Mouse (Mus musculus): ENCODE results near the gene 4931428L18Rik. TPM values are rescaled to one million over a fixed set of nuclear protein-coding genes. Genes with fewer than 3 reads are reported as not detected.

4931428L18Rik gene
- not detected in 2 replicates for polyA plus RNA-seq (2014; fragmentation: Nextera tagmentation; extraction: Ambion mirVana)

GRCm38 (mm10) chr1:31222564-31222963 is at the start of gene 4931428L18Rik, which contains the start of gene Pih1d3:
4931428L18Rik (minus strand) TSS chr1:31222684.
Pih1d3 (plus strand) TSS chr1:31222838.
- no peak within 1 kb of the TSS for H3K4me3 ChIP-seq (ENCODE audit: low read depth, low read length)
- H3K27me3 ChIP-seq (ENCODE audit: control insufficient read depth, insufficient read depth, low read length) = no peaks in the 10 kb centered on the region
- ATAC-seq (ENCODE audit: insufficient read depth, low FRiP score, low TSS enrichment) (no peak), DNase-seq (ENCODE audit: low spot score) (no peak)
- no peak within 1 kb of the TSS for H3K4me2 ChIP-seq (ENCODE audit: low read depth)
- no peak within 1 kb of the TSS for H3K9ac ChIP-seq (ENCODE audit: low read length)
- no peaks in the 10 kb centered on the region for H3K36me3 ChIP-seq (ENCODE audit: control insufficient read depth, insufficient read depth, low read length)
- H3K4me1 ChIP-seq (ENCODE audit: control insufficient read depth, insufficient read depth, low read length) = no peaks in the 10 kb centered on the region
- 85% methylated on average over 7 of the region's 7 CpGs for WGBS
- no peaks in the 10 kb centered on the region for H3K9me3 ChIP-seq (ENCODE audit: control insufficient read depth, low read length)
- no peak within 1 kb of the TSS for H3K27ac ChIP-seq (ENCODE audit: low read depth, low read length)

- Histone ChIP-seq H3K27ac (ENCODE audit: low read depth, low read length) (no peak overlapping the region), H3K4me1 (ENCODE audit: control insufficient read depth, insufficient read depth, low read length) (no peaks in the 10 kb centered on the region), H3K36me3 (ENCODE audit: control insufficient read depth, insufficient read depth, low read length) (no peaks in the 10 kb centered on the region), H3K27me3 (ENCODE audit: control insufficient read depth, insufficient read depth, low read length) (no peaks in the 10 kb centered on the region), H3K9ac (ENCODE audit: low read length) (no peak overlapping the region), H3K9me3 (ENCODE audit: control insufficient read depth, low read length) (no peaks in the 10 kb centered on the region; the same call in 1 of the 2 replicates), H3K4me2 (ENCODE audit: low read depth) (no peak overlapping the region), H3K4me3 (ENCODE audit: low read depth, low read length) (no peak overlapping the region)
- ATAC-seq (ENCODE audit: insufficient read depth, low FRiP score, low TSS enrichment) (no peak), DNase-seq (ENCODE audit: low spot score) (no peak)
- 85% methylated on average over 10 of the region's 10 CpGs for WGBS
Observed at GRCm38 (mm10) chr1:31260218-31260923, 37.9 kb upstream of the 4931428L18Rik start.

GRCm38 (mm10) chr1:31233319-31234036 is 11.0 kb upstream of the 4931428L18Rik start:
- Histone ChIP-seq H3K9me3 (ENCODE audit: control insufficient read depth, low read length) (no peaks in the 10 kb centered on the region), H3K27ac (ENCODE audit: low read depth, low read length) (no peak overlapping the region), H3K27me3 (ENCODE audit: control insufficient read depth, insufficient read depth, low read length) (no peaks in the 10 kb centered on the region), H3K36me3 (ENCODE audit: control insufficient read depth, insufficient read depth, low read length) (no peaks in the 10 kb centered on the region), H3K9ac (ENCODE audit: low read length) (no peak overlapping the region), H3K4me3 (ENCODE audit: low read depth, low read length) (no peak overlapping the region), H3K4me2 (ENCODE audit: low read depth) (no peak overlapping the region), H3K4me1 (ENCODE audit: control insufficient read depth, insufficient read depth, low read length) (no peaks in the 10 kb centered on the region)
- ATAC-seq (ENCODE audit: insufficient read depth, low FRiP score, low TSS enrichment) = peak; percentile 80
- peak; percentile 38 for DNase-seq (ENCODE audit: low spot score)

- Histone ChIP-seq H3K4me2 (ENCODE audit: low read depth) (no peak overlapping the region), H3K27me3 (ENCODE audit: control insufficient read depth, insufficient read depth, low read length) (no peaks in the 10 kb centered on the region), H3K4me3 (ENCODE audit: low read depth, low read length) (no peak overlapping the region), H3K4me1 (ENCODE audit: control insufficient read depth, insufficient read depth, low read length) (no peaks in the 10 kb centered on the region), H3K9me3 (ENCODE audit: control insufficient read depth, low read length) (no peaks in the 10 kb centered on the region), H3K27ac (ENCODE audit: low read depth, low read length) (no peak overlapping the region), H3K36me3 (ENCODE audit: control insufficient read depth, insufficient read depth, low read length) (no peaks in the 10 kb centered on the region), H3K9ac (ENCODE audit: low read length) (no peak overlapping the region)
- no peak for DNase-seq (ENCODE audit: low spot score)
- ATAC-seq (ENCODE audit: insufficient read depth, low FRiP score, low TSS enrichment) = no peak
- WGBS = 96% methylated on average over 4 of the region's 4 CpGs
Observed at GRCm38 (mm10) chr1:31220599-31221250, 1.8 kb downstream of the 4931428L18Rik start.

- Histone ChIP-seq H3K9me3 (ENCODE audit: control insufficient read depth, low read length) (no peaks in the 10 kb centered on the region), H3K27ac (ENCODE audit: low read depth, low read length) (no peak overlapping the region), H3K4me3 (ENCODE audit: low read depth, low read length) (no peak overlapping the region), H3K4me2 (ENCODE audit: low read depth) (no peak overlapping the region), H3K4me1 (ENCODE audit: control insufficient read depth, insufficient read depth, low read length) (no peaks in the 10 kb centered on the region), H3K27me3 (ENCODE audit: control insufficient read depth, insufficient read depth, low read length) (no peaks in the 10 kb centered on the region), H3K9ac (ENCODE audit: low read length) (no peak overlapping the region), H3K36me3 (ENCODE audit: control insufficient read depth, insufficient read depth, low read length) (no peaks in the 10 kb centered on the region)
- WGBS = 77% methylated on average over 1 of the region's 1 CpGs
- DNase-seq (ENCODE audit: low spot score) (no peak), ATAC-seq (ENCODE audit: insufficient read depth, low FRiP score, low TSS enrichment) (no peak)
Observed at GRCm38 (mm10) chr1:31214831-31215230, 7.7 kb downstream of the 4931428L18Rik start.

- no peaks in the 10 kb centered on the region for H3K4me1 ChIP-seq (ENCODE audit: control insufficient read depth, insufficient read depth, low read length)
- H3K36me3 ChIP-seq (ENCODE audit: control insufficient read depth, insufficient read depth, low read length) = no peaks in the 10 kb centered on the region
- DNase-seq (ENCODE audit: low spot score) (peak; percentile 41), ATAC-seq (ENCODE audit: insufficient read depth, low FRiP score, low TSS enrichment) (no peak)
- H3K4me3 ChIP-seq (ENCODE audit: low read depth, low read length) = no peak overlapping the region
- H3K9me3 ChIP-seq (ENCODE audit: control insufficient read depth, low read length) = no peaks in the 10 kb centered on the region
- WGBS = 3% methylated on average over 5 of the region's 5 CpGs
- no peak overlapping the region for H3K27ac ChIP-seq (ENCODE audit: low read depth, low read length)
- no peak overlapping the region for H3K9ac ChIP-seq (ENCODE audit: low read length)
- H3K4me2 ChIP-seq (ENCODE audit: low read depth) = no peak overlapping the region
- no peaks in the 10 kb centered on the region for H3K27me3 ChIP-seq (ENCODE audit: control insufficient read depth, insufficient read depth, low read length)
Observed at GRCm38 (mm10) chr1:31210144-31210543, 12.3 kb downstream of the 4931428L18Rik start.

GRCm38 (mm10) chr1:31205770-31206169 is 16.7 kb downstream of the 4931428L18Rik start:
- DNase-seq (ENCODE audit: low spot score) = no peak
- WGBS = 79% methylated on average over 3 of the region's 3 CpGs
- ATAC-seq (ENCODE audit: insufficient read depth, low FRiP score, low TSS enrichment) = no peak
- H3K27ac ChIP-seq (ENCODE audit: low read depth, low read length) = no peak overlapping the region
- no peak overlapping the region for H3K4me3 ChIP-seq (ENCODE audit: low read depth, low read length)
- no peaks in the 10 kb centered on the region for H3K27me3 ChIP-seq (ENCODE audit: control insufficient read depth, insufficient read depth, low read length)
- H3K36me3 ChIP-seq (ENCODE audit: control insufficient read depth, insufficient read depth, low read length) = no peaks in the 10 kb centered on the region
- no peaks in the 10 kb centered on the region for H3K4me1 ChIP-seq (ENCODE audit: control insufficient read depth, insufficient read depth, low read length)
- H3K9ac ChIP-seq (ENCODE audit: low read length) = no peak overlapping the region
- H3K9me3 ChIP-seq (ENCODE audit: control insufficient read depth, low read length) = no peaks in the 10 kb centered on the region
- no peak overlapping the region for H3K4me2 ChIP-seq (ENCODE audit: low read depth)

- Histone ChIP-seq H3K4me2 (ENCODE audit: low read depth) (no peak overlapping the region), H3K4me3 (ENCODE audit: low read depth, low read length) (no peak overlapping the region), H3K27me3 (ENCODE audit: control insufficient read depth, insufficient read depth, low read length) (no peaks in the 10 kb centered on the region), H3K9me3 (ENCODE audit: control insufficient read depth, low read length) (no peaks in the 10 kb centered on the region), H3K4me1 (ENCODE audit: control insufficient read depth, insufficient read depth, low read length) (no peaks in the 10 kb centered on the region), H3K27ac (ENCODE audit: low read depth, low read length) (no peak overlapping the region), H3K9ac (ENCODE audit: low read length) (no peak overlapping the region), H3K36me3 (ENCODE audit: control insufficient read depth, insufficient read depth, low read length) (no peaks in the 10 kb centered on the region)
- DNase-seq (ENCODE audit: low spot score) = no peak
- 85% methylated on average over 7 of the region's 7 CpGs for WGBS
- no peak for ATAC-seq (ENCODE audit: insufficient read depth, low FRiP score, low TSS enrichment)
Observed at GRCm38 (mm10) chr1:31205346-31205745, 17.1 kb downstream of the 4931428L18Rik start.
